Mouse (Mus musculus) embryo, embryonic 10 days (tissue): Measurements from ENCODE around the gene Gm48551.

Experiments used
- DNase-seq: peaks from one replicate; pipeline ENCODE4 v3.0.0-alpha.2; 2015; ENCODE audit warnings: low spot score

Gm48551 gene

GRCm38 (mm10) chr10:81404720-81405119, 20.5 kb downstream of the Gm48551 start:
- DNase-seq, result no peak

- no peak for DNase-seq
These were observed 21.4 kb downstream of the Gm48551 start for GRCm38 (mm10) chr10:81405588-81406201.

GRCm38 (mm10) chr10:81406504-81407440, 22.5 kb downstream of the Gm48551 start:
- no peak for DNase-seq

DNA sequence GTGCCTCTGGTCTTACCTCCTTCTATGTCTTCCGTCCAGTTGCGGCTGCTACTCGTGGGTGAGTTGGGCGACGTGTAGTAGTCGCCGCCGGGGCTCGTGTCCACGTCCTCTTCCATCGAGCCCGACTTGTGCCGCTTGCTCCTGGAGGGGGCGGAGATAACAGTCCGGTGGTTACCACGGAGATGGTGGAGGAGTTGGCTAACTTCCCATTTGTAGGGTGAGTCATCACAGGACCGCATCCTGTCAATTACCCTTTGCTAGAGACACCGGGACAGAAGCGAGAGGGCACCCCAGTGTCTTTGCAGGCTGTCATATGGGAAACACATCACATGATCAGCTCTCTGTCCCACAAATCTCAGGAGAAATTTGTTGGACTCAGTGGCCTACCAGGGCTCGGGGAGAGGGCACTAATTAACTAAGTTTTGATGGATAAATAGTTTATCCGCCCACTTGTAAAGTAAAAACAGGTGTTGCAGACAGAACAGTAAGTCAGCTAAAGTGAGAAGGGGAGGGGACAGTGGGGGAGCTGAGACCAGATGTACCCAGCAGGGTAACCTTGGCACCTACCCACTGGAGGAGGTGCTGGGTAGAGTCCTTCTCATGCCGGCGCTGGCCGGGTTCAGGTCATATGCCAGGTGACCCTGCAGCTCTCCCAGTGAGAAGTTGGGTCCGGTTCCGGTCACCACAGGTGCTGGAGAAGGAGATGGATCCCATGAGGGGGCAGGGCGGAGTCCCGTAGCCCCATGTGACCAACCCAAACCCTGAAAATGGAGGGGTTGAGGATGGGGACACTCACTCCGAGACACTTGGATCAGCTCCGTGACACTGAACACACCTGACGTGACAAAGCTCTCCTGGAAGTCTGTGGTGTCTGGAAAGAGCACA, 23.5 kb downstream of the Gm48551 start:
- peak; percentile 73 for DNase-seq

- DNase-seq, result no peak
These were observed 24.1 kb downstream of the Gm48551 start for GRCm38 (mm10) chr10:81408424-81408729.

- peak; percentile 90 for DNase-seq
These were observed 24.6 kb downstream of the Gm48551 start for GRCm38 (mm10) chr10:81408871-81409291.

- peak; percentile 48 for DNase-seq
These were observed 25.1 kb downstream of the Gm48551 start for GRCm38 (mm10) chr10:81409330-81409729.

GRCm38 (mm10) chr10:81410350-81410749, 26.1 kb downstream of the Gm48551 start:
- no peak for DNase-seq

DNA sequence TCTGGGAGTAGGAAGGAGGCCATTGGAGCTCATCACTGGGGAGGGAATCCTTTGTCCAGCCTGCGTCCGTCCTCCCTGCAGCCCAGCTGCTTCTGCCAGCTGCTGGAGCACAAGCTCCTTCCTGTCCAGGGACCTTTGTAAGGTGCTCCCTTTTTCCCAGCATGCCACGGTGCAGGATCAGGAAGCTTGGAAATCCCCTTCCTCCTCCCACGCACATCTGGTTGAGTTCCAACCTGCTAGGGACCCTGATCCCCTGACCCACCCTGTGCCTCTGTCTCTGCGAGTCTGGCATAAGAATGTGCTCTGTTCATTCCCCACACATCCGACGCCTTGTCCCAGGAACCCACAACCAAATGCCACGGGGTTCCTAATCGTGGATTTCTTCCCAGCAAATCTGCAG, 26.7 kb downstream of the Gm48551 start:
- DNase-seq, result no peak

DNA sequence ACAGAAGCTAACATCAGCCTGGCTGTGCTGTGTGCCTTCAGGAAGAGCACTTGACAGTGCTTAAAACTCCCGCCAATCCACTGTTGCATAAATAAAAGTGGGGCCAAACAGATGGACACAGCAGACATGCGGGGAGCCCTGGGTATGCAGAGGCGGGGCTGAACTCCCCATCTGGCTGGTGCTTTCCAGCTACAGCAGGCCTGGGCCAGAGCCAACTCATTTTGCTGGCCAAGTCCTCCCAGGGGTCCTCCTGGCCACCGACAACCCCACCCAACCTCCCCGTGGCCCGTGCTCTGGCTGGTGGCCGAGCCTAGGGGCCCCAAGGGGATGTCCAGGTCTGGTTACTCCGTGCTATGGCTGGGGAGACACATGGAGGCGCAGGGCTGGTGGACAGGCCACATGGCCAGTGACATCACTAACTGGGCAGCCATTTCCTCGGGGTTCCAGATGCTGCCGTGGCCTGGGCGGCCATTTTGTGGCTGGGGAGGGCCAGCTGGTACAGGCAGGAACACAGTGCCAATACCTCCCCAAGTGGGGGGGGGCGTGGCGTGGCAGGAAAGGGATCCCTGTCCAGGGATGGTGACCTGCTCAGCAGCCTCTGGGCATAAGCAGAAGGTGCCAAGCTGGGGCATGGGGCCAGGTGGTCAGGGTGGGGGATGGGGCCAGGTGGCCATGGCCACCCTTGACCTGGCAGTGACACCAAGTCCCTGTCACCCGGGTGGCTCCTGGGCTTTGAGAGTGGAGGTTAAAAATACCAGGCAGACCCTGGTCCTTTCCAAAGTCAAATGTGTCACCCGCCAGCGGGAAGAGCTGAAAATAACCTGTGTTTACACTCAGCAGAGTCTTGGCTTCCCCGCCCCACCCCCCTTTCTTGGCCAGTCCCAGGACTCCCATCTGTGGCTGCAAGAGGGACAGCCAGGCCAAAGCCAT, 27.5 kb downstream of the Gm48551 start:
- no peak for DNase-seq

DNA sequence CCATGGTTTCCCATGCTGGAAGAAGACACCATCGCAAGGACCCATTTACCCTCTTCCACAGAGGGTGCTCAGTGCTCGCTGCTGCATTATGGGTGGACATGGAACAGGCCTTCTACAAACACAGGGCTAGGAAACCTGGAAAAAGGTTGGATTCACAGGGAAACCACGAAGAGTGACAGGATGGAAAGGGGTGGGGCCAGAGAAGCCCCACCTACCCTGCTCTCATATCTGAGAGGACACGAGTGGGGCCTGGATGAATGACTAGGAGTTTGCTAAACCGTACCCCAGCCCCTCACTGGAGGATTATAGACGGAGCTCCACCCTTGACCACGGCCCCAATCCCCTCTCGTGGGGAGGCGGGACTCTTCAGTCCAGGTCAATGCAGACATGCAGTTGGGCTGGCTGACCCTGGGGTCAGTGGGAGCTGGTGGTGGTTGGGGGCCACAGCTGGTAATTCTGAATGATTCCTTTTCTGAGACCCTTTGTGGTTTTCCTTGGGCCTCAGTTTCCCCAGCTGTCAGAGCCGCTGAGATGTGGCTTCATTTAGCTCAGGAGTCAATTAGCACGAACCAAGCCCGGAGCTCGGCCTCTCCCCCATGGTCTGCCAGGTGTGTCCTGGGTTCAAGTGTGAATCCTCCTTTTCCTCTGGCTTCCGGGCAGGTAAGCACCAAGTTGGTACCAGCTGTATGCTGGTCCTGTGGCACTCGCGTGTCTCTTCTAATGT, 28.5 kb downstream of the Gm48551 start:
- no peak for DNase-seq

GRCm38 (mm10) chr10:81413310-81414261, 29.3 kb downstream of the Gm48551 start:
- DNase-seq, result no peak

DNA sequence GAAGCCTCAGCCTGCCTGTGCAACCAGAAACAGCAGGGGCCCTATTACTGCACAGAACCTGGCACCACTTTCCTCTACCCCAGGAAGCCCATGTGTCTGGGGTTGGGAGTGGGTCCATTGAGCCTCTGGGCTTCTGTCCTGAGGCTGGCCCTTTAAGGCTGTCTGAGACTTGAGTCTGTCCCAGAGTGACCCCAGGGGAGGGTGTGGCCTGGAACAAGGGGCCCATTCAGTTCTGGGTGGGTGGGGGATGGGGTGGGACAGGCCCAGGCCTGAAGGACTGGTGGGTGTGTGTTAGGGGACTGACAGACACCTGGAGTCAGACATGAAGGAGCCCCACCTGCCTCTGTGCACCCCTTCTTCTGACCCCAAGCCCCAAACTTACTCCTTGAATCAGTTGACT, 30.4 kb downstream of the Gm48551 start:
- DNase-seq, result no peak

DNA sequence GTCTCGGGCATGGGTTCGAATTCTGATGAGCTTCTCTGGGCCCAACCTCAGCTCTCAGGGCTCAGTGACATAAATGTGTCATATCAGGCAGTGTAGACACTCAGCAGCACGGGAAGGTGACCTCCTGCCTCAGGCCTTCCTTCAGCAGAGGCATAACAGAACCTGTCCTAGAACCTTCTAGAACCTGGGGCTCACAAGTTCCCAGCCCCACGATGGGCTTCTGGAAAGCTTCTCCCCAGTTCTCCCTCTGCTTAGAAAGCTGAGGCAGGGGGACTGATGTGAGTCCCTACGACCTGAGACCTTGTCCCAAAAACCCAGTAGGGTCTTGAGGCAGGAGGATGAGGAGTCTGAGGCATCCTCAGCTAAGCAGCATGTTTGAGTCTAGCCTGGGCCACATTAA, 30.9 kb downstream of the Gm48551 start:
- no peak for DNase-seq

DNA sequence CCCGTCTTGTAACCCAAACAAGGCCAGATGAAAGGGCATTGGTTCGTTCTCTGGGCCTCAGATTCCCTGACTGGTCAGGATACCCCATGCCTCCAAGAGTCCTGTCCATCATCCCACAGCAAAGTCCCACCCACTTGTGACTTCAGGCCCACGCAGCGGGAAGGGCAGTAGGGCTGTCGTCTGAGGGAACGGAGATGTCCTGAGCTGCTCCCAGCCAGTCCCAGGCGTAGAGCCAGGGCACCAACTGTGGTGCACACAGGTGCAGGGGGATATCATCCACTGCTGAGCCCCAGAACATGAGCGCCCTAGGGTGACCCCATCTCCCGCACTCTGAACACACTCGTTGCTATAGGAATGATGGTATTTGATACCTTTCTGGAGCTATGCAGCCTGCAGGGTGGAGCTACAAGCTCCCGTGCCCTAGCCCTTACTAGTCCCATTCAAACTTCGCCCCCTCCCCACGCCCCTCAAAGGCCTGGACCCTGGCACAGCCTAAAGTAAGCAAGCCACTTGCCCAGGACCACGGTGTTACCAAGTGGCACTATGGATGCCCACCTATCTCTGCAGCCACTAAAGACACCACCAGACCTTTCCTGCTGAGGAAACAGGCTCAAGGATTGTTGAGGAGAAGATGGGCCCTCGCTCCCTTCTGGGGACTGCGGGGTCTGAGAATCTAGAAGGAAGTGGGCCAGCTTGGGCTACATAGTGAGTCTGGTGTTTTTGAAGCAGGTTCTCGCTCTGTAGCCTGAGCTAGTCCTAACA, 31.5 kb downstream of the Gm48551 start:
- DNase-seq, result no peak

DNA sequence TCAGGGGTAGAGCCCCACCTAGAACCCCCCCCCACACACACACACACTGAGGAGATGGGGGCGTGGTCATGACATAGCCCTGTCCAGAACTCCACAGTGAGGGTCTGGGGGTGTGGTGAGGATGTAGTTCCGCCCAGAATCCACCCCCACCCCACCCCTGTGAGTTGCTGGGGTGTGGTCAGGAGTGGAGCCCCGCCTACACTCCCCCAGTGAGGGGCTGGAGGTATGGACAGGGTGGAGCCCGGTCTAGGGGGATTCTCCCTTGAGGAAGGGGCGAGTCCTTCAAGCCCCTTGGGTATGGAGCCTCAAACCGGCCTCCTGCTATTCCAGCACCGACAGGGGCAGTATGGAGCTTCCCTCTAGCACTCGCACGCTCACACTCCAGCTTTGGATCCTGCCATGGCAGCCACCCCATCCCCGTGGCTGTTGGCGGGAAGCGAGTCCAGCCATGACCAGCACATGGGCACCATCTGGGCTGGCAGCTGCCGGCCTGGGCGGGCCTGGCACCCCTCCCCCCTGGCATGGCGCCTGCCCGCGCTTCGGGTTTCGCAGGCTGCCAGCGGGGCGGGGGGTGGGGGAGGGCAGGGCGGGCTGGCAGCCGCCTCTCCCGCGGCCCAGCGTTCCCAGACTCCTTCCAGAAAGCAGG, 32.4 kb downstream of the Gm48551 start:
- peak; percentile 86 for DNase-seq

GRCm38 (mm10) chr10:81417227-81418215, 33.3 kb downstream of the Gm48551 start:
- DNase-seq, result no peak
